Mouse (Mus musculus) MEL (cell line): Measurements from ENCODE around the gene Bcl3.

ENCODE experiments used
- CTCF ChIP-seq, 3 experiments: IDR thresholded peaks in 2 of 3; conservative IDR thresholded peaks in 1 of 3; 2 replicates each; pipeline ENCODE4 v1.5.1; 2011 to 2012; ENCODE audit warnings: low read length in 3 of 3, low read depth in 2 of 3, mild to moderate bottlenecking in 2 of 3, improper control_type of control experiment in 1 of 3, inconsistent platforms in 1 of 3, mixed read lengths in 1 of 3, moderate library complexity in 1 of 3; ENCODE audit not compliant: control insufficient read depth in 1 of 3, insufficient read depth in 1 of 3, poor library complexity in 1 of 3, severe bottlenecking in 1 of 3
- MYC ChIP-seq: IDR thresholded peaks from 2 replicates; pipeline ENCODE4 v1.6.1; 2011; ENCODE audit warnings: low read depth, mild to moderate bottlenecking, low read length, improper control_type of control experiment, moderate library complexity
- POLR2A ChIP-seq, 2 experiments: IDR thresholded peaks; 2 replicates each; pipeline ENCODE4 v1.6.1; 2011 to 2012; ENCODE audit warnings: low read length in 2 of 2, mild to moderate bottlenecking in 2 of 2, control low read depth in 1 of 2, improper control_type of control experiment in 1 of 2, low read depth in 1 of 2, moderate library complexity in 1 of 2; ENCODE audit not compliant: control insufficient read depth in 1 of 2, insufficient read depth in 1 of 2, poor library complexity in 1 of 2
- SMC3 ChIP-seq: IDR thresholded peaks from 2 replicates; pipeline ENCODE4 v1.6.1; 2011; ENCODE audit warnings: low read depth, low read length, improper control_type of control experiment
- ZMIZ1 ChIP-seq: IDR thresholded peaks from 2 replicates; pipeline ENCODE4 v1.6.1; 2012; ENCODE audit warnings: low read depth, mild to moderate bottlenecking, inconsistent platforms, low read length, improper control_type of control experiment, moderate library complexity

GRCm38 (mm10) chr7:19760021-19760420 lies 62.5 kb downstream of the Bcl3 start:
- TF ChIP-seq ZMIZ1 (no peak), CTCF (IDR thresholded peaks at IDR 0.05 in 2 of 3, conservative IDR thresholded peaks at IDR 0.05 in 1 of 3; ENCODE audit: control insufficient read depth in 1 of 3, insufficient read depth in 1 of 3, low read depth in 2 of 3, low read length in 3 of 3, poor library complexity in 1 of 3, severe bottlenecking in 1 of 3) (no peak), SMC3 (no peak), MYC (no peak), POLR2A (IDR thresholded peaks at IDR 0.05; ENCODE audit: control insufficient read depth in 1 of 2, insufficient read depth in 1 of 2, low read depth in 1 of 2, low read length in 2 of 2, poor library complexity in 1 of 2) (no peak)
